Mouse (Mus musculus): ENCODE results near the gene Dusp6.
"Not testable (repeated sequence)": the region's sequence is repeated elsewhere in the genome, so short reads cannot be mapped to it uniquely, and the experiment has no call there.

DNA sequence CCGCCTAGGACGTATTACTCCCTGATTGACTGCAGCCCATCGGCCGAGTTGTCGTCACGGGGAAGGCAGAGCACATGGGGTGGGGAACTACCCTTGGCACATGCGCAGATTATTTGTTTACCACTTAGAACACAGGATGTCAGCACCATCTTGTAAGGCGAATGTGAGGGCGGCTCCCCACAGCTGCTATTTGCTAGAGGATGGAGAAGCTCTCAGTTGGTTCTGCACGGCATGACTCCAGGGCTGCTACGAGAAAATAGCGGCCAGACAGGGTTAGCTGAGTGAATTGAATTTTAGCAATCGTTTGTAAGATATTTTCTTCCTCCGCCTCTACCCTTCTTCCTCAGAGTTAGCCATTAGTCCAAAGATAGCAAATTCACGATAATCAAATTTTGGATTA lies 46.5 kb upstream of the Dusp6 start:
- TF ChIP-seq POLR2A (IDR thresholded peaks at IDR 0.05; ENCODE audit: insufficient read depth, low read length); CTCF (IDR thresholded peaks at IDR 0.05; ENCODE audit: low read depth, low read length): not testable (repeated sequence)

All from ES-Bruce4 (cell line).